Mouse (Mus musculus) lung, embryonic 14.5 days (tissue): Measurements from ENCODE around the gene Map4k3. TPM values are rescaled to one million over a fixed set of nuclear protein-coding genes. Genes with fewer than 3 reads are reported as not detected.
A peak's percentile ranks its signal among the peaks of the same experiment; 100 is the strongest.

Source experiments
- ATAC-seq: fragments of 200-750 bp; cut with Nextera tagmentation; 2 replicates; pipeline ENCODE4 v1.8.0; 2017; ENCODE audit warnings: mild to moderate bottlenecking, moderate TSS enrichment, moderate library complexity; ENCODE audit not compliant: insufficient read depth
- DNase-seq: peaks from one replicate; pipeline ENCODE4 v3.0.0-alpha.2; 2015
- H3K27ac ChIP-seq: fragments of 300-500 bp; sonication (generic); 2 replicates; pipeline ENCODE4 v1.5.1; 2014; ENCODE audit warnings: low read depth, mild to moderate bottlenecking, moderate library complexity
- H3K27me3 ChIP-seq: fragments of 300-500 bp; sonication (generic); 2 replicates; pipeline ENCODE4 v1.6.1; 2014; ENCODE audit warnings: low read length, control low read depth; ENCODE audit not compliant: insufficient read depth
- H3K36me3 ChIP-seq: fragments of 300-500 bp; sonication (generic); 2 replicates; pipeline ENCODE4 v1.6.1; 2014; ENCODE audit warnings: control low read depth; ENCODE audit not compliant: insufficient read depth
- H3K4me1 ChIP-seq: fragments of 300-500 bp; sonication (generic); 2 replicates; pipeline ENCODE4 v1.6.1; 2014; ENCODE audit warnings: antibody characterized with exemption, control low read depth; ENCODE audit not compliant: insufficient read depth
- H3K4me2 ChIP-seq: fragments of 300-500 bp; sonication (generic); 2 replicates; pipeline ENCODE4 v1.6.1; 2014; ENCODE audit warnings: mild to moderate bottlenecking
- H3K4me3 ChIP-seq: fragments of 300-500 bp; sonication (generic); 2 replicates; pipeline ENCODE4 v1.5.1; 2014; ENCODE audit warnings: low read depth, low read length
- H3K9ac ChIP-seq: fragments of 300-500 bp; sonication (generic); 2 replicates; pipeline ENCODE4 v1.6.1; 2014
- H3K9me3 ChIP-seq: fragments of 300-500 bp; sonication (generic); 2 replicates; pipeline ENCODE4 v1.6.1; 2016; ENCODE audit warnings: low read depth, low read length, control low read depth
- CTCF ChIP-seq: IDR thresholded peaks from 2 replicates; pipeline ENCODE4 v1.5.1; 2016; ENCODE audit warnings: antibody characterized with exemption, low read depth
- WGBS: fragments of 180-500 bp; shearing (Covaris S2); extraction: QIAGEN DNeasy Blood & Tissue Kit; methylation state at CpG from one replicate; pipeline ENCODE4 v1.1.7; 2014; 5-methylcytosine and 5-hydroxymethylcytosine counted together
- polyA plus RNA-seq: library from polyadenylated mRNA; unstranded; fragments of >200 nt; fragmentation: Nextera tagmentation; extraction: Ambion mirVana; gene quantifications from 2 replicates; pipeline ENCODE4 v1.2.1, GENCODE M21; 2014

Map4k3 gene
- polyA plus RNA-seq, 1 experiment from 2014 or later: 64.7 TPM

DNA sequence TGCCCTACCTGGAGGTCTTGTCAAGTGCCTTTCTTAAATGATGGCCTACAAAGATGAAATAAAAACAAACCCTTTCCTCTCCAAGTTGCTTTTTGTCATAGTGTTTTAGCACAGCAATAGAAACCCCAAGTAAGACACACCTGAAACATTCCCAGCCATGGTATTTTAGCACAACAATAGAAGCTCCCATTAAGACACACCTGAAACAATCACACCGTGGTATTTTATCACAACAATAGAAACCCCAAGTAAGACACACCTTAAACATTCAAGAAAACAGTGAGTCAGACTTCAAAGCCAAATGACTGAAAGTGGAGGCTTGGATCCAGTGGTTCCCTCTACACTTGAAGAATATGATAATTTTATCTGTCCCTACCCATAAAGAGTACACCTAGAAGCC is 92.5 kb downstream of the Map4k3 start:
- no peak overlapping the region for H3K9ac ChIP-seq
- TF ChIP-seq CTCF: no peak
- no peak overlapping the region for H3K4me3 ChIP-seq
- 73% methylated on average over 1 of the region's 1 CpGs for WGBS
- H3K4me2 ChIP-seq: no peak overlapping the region
- no peaks in the 10 kb centered on the region for H3K27me3 ChIP-seq
- DNase-seq: no peak
- no peak for ATAC-seq
- no peaks in the 10 kb centered on the region for H3K4me1 ChIP-seq
- peaks cover 52% of the 10 kb centered on the region for H3K36me3 ChIP-seq
- H3K27ac ChIP-seq: no peak overlapping the region
- no peaks in the 10 kb centered on the region for H3K9me3 ChIP-seq

DNA sequence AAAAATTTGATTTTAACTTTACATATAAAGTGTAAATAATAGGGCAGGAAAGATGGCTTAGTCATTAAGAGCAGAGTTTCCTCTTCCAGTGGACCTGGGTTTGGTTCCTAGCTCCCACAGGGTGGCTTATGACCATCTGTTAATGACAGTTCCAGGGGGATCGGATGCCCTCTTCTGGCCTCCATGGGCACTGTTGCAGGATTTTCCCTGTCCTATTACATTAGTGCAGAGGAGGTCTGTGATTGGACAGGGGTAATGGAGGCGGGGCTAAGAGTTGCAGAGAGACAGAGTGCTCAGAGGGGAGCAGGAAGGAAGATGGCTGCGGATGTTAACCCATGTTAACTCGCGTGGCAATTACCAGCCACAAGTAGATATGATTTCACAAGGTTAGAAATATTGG is 95.4 kb downstream of the Map4k3 start:
- Histone ChIP-seq H3K27me3 (no peaks in the 10 kb centered on the region), H3K4me3 (no peak overlapping the region), H3K36me3 (peaks cover 63% of the 10 kb centered on the region), H3K4me1 (no peaks in the 10 kb centered on the region), H3K4me2 (no peak overlapping the region), H3K27ac (no peak overlapping the region), H3K9me3 (no peaks in the 10 kb centered on the region), H3K9ac (no peak overlapping the region)
- no peak for TF ChIP-seq CTCF
- DNase-seq: no peak
- 89% methylated on average over 5 of the region's 5 CpGs for WGBS
- no peak for ATAC-seq

DNA sequence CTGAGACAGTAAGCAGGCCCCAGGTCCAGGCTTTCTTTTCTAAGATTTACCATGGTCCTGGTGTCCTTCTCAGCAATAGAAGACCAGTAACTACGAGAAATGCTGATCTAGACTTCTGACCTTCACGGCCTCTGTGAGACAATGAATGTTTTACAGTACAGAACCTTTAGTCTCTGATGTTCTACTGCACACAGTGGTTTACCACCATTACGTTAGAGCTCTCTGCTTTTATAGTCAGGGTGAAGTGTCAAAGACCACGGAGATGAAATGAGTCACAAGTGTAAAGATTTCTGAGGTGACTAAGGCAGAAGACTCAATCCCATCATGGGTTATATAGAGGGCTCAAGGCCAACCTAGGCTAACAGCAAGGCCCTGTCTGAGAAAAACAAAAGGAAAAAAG is 95.9 kb downstream of the Map4k3 start:
- H3K27ac ChIP-seq: no peak overlapping the region
- peaks cover 67% of the 10 kb centered on the region for H3K36me3 ChIP-seq
- no peak for TF ChIP-seq CTCF
- ATAC-seq: no peak
- no peaks in the 10 kb centered on the region for H3K4me1 ChIP-seq
- 94% methylated on average over 4 of the region's 4 CpGs for WGBS
- no peaks in the 10 kb centered on the region for H3K27me3 ChIP-seq
- no peak overlapping the region for H3K4me3 ChIP-seq
- no peak for DNase-seq
- H3K4me2 ChIP-seq: no peak overlapping the region
- no peak overlapping the region for H3K9ac ChIP-seq
- H3K9me3 ChIP-seq: no peaks in the 10 kb centered on the region

DNA sequence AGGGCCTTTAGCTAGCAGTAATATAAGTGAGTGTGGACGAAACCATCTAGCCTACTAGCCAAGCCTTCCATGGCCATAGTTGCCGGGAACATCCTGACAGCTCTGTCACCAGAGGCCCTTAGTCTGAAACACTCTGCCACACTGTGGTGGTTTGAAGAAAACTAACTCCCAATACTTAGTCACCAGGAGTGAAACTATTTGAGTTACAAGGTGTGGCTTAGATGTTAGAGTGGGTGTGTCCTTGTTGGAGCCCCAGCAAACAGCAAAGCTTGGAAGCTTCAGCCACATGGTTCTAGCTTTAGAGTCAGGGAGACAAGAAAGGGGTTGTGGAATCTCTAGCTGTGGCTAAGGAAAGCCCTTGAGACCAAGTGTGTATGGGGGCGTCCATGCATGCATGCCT is 97.3 kb downstream of the Map4k3 start:
- DNase-seq: no peak
- peaks cover 68% of the 10 kb centered on the region for H3K36me3 ChIP-seq
- TF ChIP-seq CTCF: no peak

GRCm38 (mm10) chr17:80624979-80625378 is 103.3 kb downstream of the Map4k3 start:
- no peak for ATAC-seq
- no peaks in the 10 kb centered on the region for H3K27me3 ChIP-seq
- no peak for DNase-seq
- TF ChIP-seq CTCF: no peak
- no peaks in the 10 kb centered on the region for H3K9me3 ChIP-seq
- no peak overlapping the region for H3K9ac ChIP-seq
- H3K27ac ChIP-seq: peak overlapping the region; percentile 34; the same call in 1 of the 2 replicates
- no peak overlapping the region for H3K4me2 ChIP-seq
- no peak overlapping the region for H3K4me3 ChIP-seq
- peaks cover 40% of the 10 kb centered on the region for H3K36me3 ChIP-seq
- no peaks in the 10 kb centered on the region for H3K4me1 ChIP-seq

More for the DNA sequence above, 97.3 kb downstream of the Map4k3 start:
- 90% methylated on average over 3 of the region's 3 CpGs for WGBS
- H3K9ac ChIP-seq: no peak overlapping the region
- no peak overlapping the region for H3K4me3 ChIP-seq
- no peak for ATAC-seq
- H3K9me3 ChIP-seq: no peaks in the 10 kb centered on the region
- no peak overlapping the region for H3K27ac ChIP-seq
- H3K4me2 ChIP-seq: no peak overlapping the region
- no peaks in the 10 kb centered on the region for H3K27me3 ChIP-seq
- no peaks in the 10 kb centered on the region for H3K4me1 ChIP-seq

GRCm38 (mm10) chr17:80621691-80622090 is 106.6 kb downstream of the Map4k3 start:
- 82% methylated on average over 4 of the region's 4 CpGs for WGBS
- DNase-seq (no peak), ATAC-seq (no peak)
- Histone ChIP-seq H3K36me3 (peaks cover 46% of the 10 kb centered on the region), H3K4me2 (no peak overlapping the region), H3K27ac (no peak overlapping the region), H3K4me1 (no peaks in the 10 kb centered on the region), H3K4me3 (no peak overlapping the region), H3K27me3 (no peaks in the 10 kb centered on the region), H3K9me3 (no peaks in the 10 kb centered on the region), H3K9ac (no peak overlapping the region)
- no peak for TF ChIP-seq CTCF

GRCm38 (mm10) chr17:80620786-80621423 is 107.4 kb downstream of the Map4k3 start:
- Histone ChIP-seq H3K27me3 (no peaks in the 10 kb centered on the region), H3K9ac (no peak overlapping the region), H3K4me2 (no peak overlapping the region), H3K4me1 (no peaks in the 10 kb centered on the region), H3K9me3 (no peaks in the 10 kb centered on the region), H3K27ac (no peak overlapping the region), H3K36me3 (peaks cover 48% of the 10 kb centered on the region), H3K4me3 (no peak overlapping the region)
- peak; percentile 93 for TF ChIP-seq CTCF
- peak; percentile 81 for ATAC-seq
- peak; percentile 78 for DNase-seq
- 59% methylated on average over 5 of the region's 5 CpGs for WGBS
